Mouse (Mus musculus): ENCODE measurements around the gene Zdhhc18. TPM values are rescaled to one million over a fixed set of nuclear protein-coding genes. Genes with fewer than 3 reads are reported as not detected.

Gene Zdhhc18
- total RNA-seq, 2 experiments from 2014 or later, result 21.6 to 27.6 TPM

GRCm38 (mm10) chr4:133557041-133557717 is 92.8 kb downstream of the Zdhhc18 start:
- DNase-seq, result no peak

Small RNAs within 50 kb of the gene (microRNA-seq; reads per million reads assigned to microRNA genes)
- gene Gm23158, result 0 reads per million in 2 experiments

Other genes with a start within 250 kb of the Zdhhc18 start
- gene Tent5b, start 170.0 kb downstream of the Zdhhc18 start, total RNA-seq (2021), result under 1 TPM; 0.18 to 0.38 TPM
- 1 to 10 TPM; 2.2 to 2.7 TPM for gene Trnp1, start 151.6 kb downstream of the Zdhhc18 start, total RNA-seq (2021)
- gene Kdf1, start 131.2 kb downstream of the Zdhhc18 start, total RNA-seq (2021), result not detected
- 10 to 100 TPM; 53.3 to 62.3 TPM for gene Nudc, start 104.2 kb downstream of the Zdhhc18 start, total RNA-seq (2021)
- gene Nr0b2, start 96.8 kb downstream of the Zdhhc18 start, total RNA-seq (2021), result under 1 TPM in 1 of 2 experiments, not detected in 1; 0.23 TPM
- gene Gpatch3, start 75.4 kb downstream of the Zdhhc18 start, total RNA-seq (2021), result 1 to 10 TPM; 4.6 to 5.1 TPM
- gene Gpn2, start 65.8 kb downstream of the Zdhhc18 start, total RNA-seq (2021), result 1 to 10 TPM; 5.6 TPM
- gene Sfn, start 48.0 kb downstream of the Zdhhc18 start, total RNA-seq (2021), result 1 to 10 TPM; 1.6 TPM
- 10 to 100 TPM; 10.2 to 10.6 TPM for gene Pigv, start 22.5 kb upstream of the Zdhhc18 start, total RNA-seq (2021)
- 10 to 100 TPM; 33.5 to 44.1 TPM for gene Arid1a, start 106.6 kb upstream of the Zdhhc18 start, total RNA-seq (2021)
- gene Rps6ka1, start 237.6 kb upstream of the Zdhhc18 start, total RNA-seq (2021), result 1 to 10 TPM; 7.2 to 8.1 TPM